Mouse (Mus musculus) heart, postnatal 25 days (tissue): ENCODE data around the gene Hspa4l. TPM values are rescaled to one million over a fixed set of nuclear protein-coding genes. Genes with fewer than 3 reads are reported as not detected.
"Not testable (repeated sequence)": the region's sequence is repeated elsewhere in the genome, so short reads cannot be mapped to it uniquely, and the experiment has no call there.

Source experiments
- DNase-seq: peaks from one replicate; pipeline ENCODE4 v3.0.0; 2022; ENCODE audit warnings: low spot score
- intact Hi-C: fragments of 180-260 bp; cut with DNase I; formaldehyde crosslinking; loops from one replicate; pipeline ENCODE4 v1.15.1; 2025
- total RNA-seq, 2 experiments: library from RNA; stranded (reverse); gene quantifications; 2 replicates each; pipeline ENCODE4 v1.2.3; 2021

Gene Hspa4l
- total RNA-seq, 2 experiments from 2014 or later, result 45.8 to 60.2 TPM

DNA sequence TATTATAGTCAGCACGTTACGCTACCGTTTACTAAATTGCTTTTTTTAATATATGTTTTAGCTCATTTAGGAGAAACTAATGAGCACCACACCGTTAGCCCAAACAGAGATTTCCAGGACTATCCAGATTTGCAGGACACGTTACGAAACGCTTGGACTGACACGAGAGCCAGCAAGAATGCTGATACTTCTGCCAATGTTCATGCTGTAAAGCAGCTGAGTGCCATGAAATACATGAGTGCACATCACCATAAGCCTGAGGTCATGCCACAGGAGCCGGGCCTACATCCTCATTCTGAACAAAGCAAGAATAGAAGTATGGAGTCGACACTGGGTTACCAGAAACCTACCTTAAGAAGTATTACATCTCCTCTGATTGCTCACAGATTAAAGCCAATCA lies 64.4 kb downstream of the Hspa4l start:
- intact Hi-C loops, result no loop called here
- DNase-seq, result no peak

DNA sequence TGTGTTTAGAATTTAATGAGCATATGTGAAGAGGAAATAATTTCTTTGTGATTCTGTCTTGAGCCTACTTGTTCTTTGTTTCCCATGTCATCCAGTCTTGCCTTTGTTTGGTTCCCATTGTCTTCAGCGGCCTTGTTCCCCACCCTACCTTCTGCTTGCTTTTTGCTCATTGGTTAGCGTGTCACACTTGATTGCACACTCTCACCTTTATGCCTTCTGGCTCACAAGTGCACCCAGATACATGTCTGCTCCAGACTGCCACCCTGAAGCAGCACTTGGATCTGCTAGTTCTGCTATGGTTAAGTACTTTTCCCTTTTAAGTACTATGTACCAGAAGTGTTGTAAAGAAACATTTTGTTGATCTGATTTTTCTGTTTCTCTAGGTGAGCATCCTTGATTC lies 65.6 kb downstream of the Hspa4l start:
- intact Hi-C loops, result no loop called here
- no peak for DNase-seq

DNA sequence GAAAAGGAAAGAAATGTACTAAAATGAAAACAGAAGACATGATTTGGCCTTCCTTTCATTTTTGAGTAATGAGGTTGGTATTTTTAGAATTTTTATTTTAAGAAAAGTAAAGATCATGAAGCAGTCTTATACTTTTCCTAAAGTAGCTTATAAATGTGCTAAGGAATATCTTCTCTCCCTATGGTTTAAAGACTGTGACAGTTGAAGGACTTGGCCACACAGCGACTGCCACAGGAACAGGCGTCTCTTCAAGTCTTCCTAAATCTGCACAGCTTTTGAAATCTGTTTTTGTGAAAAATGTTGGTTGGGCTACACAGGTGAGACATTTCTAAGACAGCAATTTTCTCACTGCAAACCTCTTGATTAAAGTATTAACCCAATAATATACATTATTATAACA lies 69.0 kb downstream of the Hspa4l start:
- DNase-seq, result no peak
- intact Hi-C loops, result no loop called here

DNA sequence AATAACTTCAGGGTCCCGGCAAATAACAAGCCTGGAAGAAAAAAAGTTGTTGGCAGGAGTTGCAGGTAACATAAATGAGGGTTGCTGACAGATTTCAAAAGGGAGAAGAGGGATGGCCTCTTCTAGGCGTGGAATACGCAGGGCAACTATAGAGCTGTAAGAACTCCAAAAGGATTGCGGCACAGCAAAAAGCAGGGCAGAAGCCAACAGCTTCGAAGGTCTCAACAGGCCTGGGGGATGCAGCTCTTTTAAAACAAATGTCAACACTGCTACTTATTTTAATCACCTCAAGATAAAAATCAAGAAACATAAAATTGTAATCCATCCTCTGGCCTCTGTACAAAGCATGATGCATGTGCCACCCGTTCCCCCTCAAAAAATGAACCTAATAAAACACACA lies 101.2 kb downstream of the Hspa4l start:
- DNase-seq, intact Hi-C loops: not testable (repeated sequence)

Other genes starting within 250 kb of the Hspa4l start
- gene Intu, start 213.2 kb upstream of the Hspa4l start, total RNA-seq, result 10 to 100 TPM; 12.7 to 18.2 TPM
- gene Slc25a31, start 35.6 kb upstream of the Hspa4l start, total RNA-seq, result under 1 TPM in 1 of 2 experiments, not detected in 1; 0.11 TPM
- gene Plk4, start 55.5 kb downstream of the Hspa4l start, total RNA-seq, result 1 to 10 TPM; 1.7 to 2.8 TPM
- gene Mfsd8, start 102.4 kb downstream of the Hspa4l start, total RNA-seq, result 10 to 100 TPM; 13.5 to 16.0 TPM
- gene Abhd18, start 102.5 kb downstream of the Hspa4l start, total RNA-seq, result 10 to 100 TPM; 93.0 to 98.8 TPM
- gene 1700034I23Rik, start 158.0 kb downstream of the Hspa4l start, total RNA-seq, result not detected
- gene Larp1b, start 205.3 kb downstream of the Hspa4l start, total RNA-seq, result 10 to 100 TPM; 70.7 to 75.7 TPM